Mouse (Mus musculus) gastrocnemius, adult 2 months (tissue): Measurements from ENCODE around the gene Psmb5. TPM values are rescaled to one million over a fixed set of nuclear protein-coding genes. Genes with fewer than 3 reads are reported as not detected.
A peak's percentile ranks its signal among the peaks of the same experiment; 100 is the strongest.

Experiments used
- DNase-seq: peaks from one replicate; pipeline ENCODE4 v3.0.0; 2022
- H3K27ac ChIP-seq: fragments of 200-600 bp; 2 replicates; pipeline ENCODE4 v1.8.1; 2022; ENCODE audit warnings: mild to moderate bottlenecking
- H3K4me3 ChIP-seq: fragments of 200-600 bp; 2 replicates; pipeline ENCODE4 v1.8.1; 2022; ENCODE audit warnings: mild to moderate bottlenecking, moderate library complexity
- CTCF ChIP-seq: fragments of 200-600 bp; IDR thresholded peaks from 2 replicates; pipeline ENCODE4 v1.8.1; 2022; ENCODE audit warnings: antibody characterized with exemption, mild to moderate bottlenecking, moderate library complexity
- intact Hi-C: fragments of 180-260 bp; cut with DNase I; formaldehyde crosslinking; loops from one replicate; pipeline ENCODE4 v1.15.1; 2025
- long read RNA-seq, 2 experiments: library from polyadenylated mRNA; stranded (forward); transcript quantifications; one replicate each; pipeline ENCODE4 v2.0.0; 2021
- total RNA-seq, 2 experiments: library from RNA; stranded (reverse); gene quantifications; 2 replicates each; pipeline ENCODE4 v1.2.3; 2021

The Psmb5 gene
- total RNA-seq: 100 to 1,000 TPM; 161 to 172 TPM
- long read RNA-seq, experiment 1, transcript Psmb5-201 (3 exons, 899 nt): major isoform, 129 of 129 reads
- long read RNA-seq, experiment 1, partial matches to known transcripts: 0 of 129 reads
- long read RNA-seq, experiment 1, other reads (novel, unspliced or antisense): 0 of 129 reads
- long read RNA-seq, experiment 2, transcript Psmb5-201 (3 exons, 899 nt): major isoform, 151 of 157 reads
- long read RNA-seq, experiment 2, partial matches to known transcripts: 5 of 157 reads
- long read RNA-seq, experiment 2, other reads (novel, unspliced or antisense): 0 of 157 reads

DNA sequence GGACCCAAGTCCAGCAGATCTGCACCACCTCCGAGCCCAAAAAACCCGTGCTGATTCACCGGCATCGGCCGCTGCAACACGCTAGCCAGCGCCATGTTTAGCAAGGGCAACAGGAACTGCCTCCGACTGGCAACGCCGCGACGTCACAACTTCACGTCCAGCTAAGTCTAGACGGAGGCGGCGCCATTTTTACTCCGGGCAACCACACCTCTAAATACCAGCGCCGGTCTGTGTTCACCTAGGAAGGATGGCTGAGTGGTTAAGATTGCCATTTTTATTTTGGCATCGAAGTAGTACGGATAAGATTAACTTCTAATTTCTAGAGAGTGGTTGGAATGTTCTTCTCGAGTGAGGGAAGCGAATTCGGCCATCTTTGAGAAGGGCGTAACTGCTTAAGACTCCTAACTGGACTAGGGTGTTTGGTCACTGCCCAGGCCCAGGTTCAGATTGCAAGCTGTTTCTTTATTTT, at the start of gene Psmb5:
TSS of gene Psmb5 (minus strand) at position 126 of the 469 bp plus-strand sequence.
- Histone ChIP-seq H3K27ac (peak within 1 kb of the TSS; percentile 93), H3K4me3 (peak within 1 kb of the TSS; percentile 85)
- intact Hi-C loops: no loop called here
- peak; percentile 92 for DNase-seq
- no peak for TF ChIP-seq CTCF

GRCm38 (mm10) chr14:54664477-54665222, 46.8 kb upstream of the Psmb5 start:
- TF ChIP-seq CTCF: no peak
- intact Hi-C loops: no loop called here
- Histone ChIP-seq H3K27ac (no peak overlapping the region), H3K4me3 (no peak overlapping the region)
- DNase-seq: no peak

GRCm38 (mm10) chr14:54660009-54660408, 42.2 kb upstream of the Psmb5 start:
- peak; percentile 55 for TF ChIP-seq CTCF
- no peak overlapping the region for H3K4me3 ChIP-seq
- no peak for DNase-seq
- intact Hi-C loops: no loop called here
- no peak overlapping the region for H3K27ac ChIP-seq

- intact Hi-C loops: loop anchor here (5.0 kb wide), 1 partner anchor 34 kb away; the partner anchor contains the start of genes 1700123O20Rik and Acin1
- H3K4me3 ChIP-seq: peak overlapping the region; percentile 90
- peak overlapping the region; percentile 87 for H3K27ac ChIP-seq
- TF ChIP-seq CTCF: no peak
- peak; percentile 91 for DNase-seq
These were observed 35.7 kb upstream of the Psmb5 start for GRCm38 (mm10) chr14:54653496-54653895.

GRCm38 (mm10) chr14:54652787-54653186, 35.0 kb upstream of the Psmb5 start:
- intact Hi-C loops: loop anchor here (5.0 kb wide), 1 partner anchor 35 kb away; the partner anchor contains the start of genes 1700123O20Rik and Acin1
- peak overlapping the region; percentile 90 for H3K4me3 ChIP-seq
- peak overlapping the region; percentile 87 for H3K27ac ChIP-seq
- DNase-seq: no peak
- no peak for TF ChIP-seq CTCF

DNA sequence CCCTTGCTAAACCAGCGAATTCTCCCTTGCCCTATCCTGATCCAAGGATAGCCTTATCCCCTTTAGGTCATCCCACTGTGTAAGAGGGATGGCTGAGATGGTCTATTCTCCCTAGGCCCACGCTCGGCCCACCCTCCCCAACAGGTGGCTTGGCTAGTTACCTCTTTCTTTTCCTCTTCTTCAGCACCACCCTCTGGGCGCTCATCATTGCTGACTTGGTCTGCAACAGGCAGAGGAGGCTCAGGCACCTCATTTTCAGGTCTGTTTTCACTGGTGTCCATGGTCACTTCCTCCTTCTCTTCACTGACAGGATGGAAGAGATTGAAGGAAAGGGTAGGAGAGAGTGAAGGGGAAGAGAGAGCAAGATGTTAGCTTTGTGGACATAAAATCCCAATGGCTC, 33.7 kb upstream of the Psmb5 start:
- intact Hi-C loops: loop anchor here (2.0 to 5.0 kb wide), 3 partner anchors 17 to 49 kb away; partner anchors contain the start of genes 1700123O20Rik and Acin1
- no peak for TF ChIP-seq CTCF
- no peak for DNase-seq
- Histone ChIP-seq H3K4me3 (no peak overlapping the region), H3K27ac (peak overlapping the region; percentile 24; the same call in 1 of the 2 replicates)

DNA sequence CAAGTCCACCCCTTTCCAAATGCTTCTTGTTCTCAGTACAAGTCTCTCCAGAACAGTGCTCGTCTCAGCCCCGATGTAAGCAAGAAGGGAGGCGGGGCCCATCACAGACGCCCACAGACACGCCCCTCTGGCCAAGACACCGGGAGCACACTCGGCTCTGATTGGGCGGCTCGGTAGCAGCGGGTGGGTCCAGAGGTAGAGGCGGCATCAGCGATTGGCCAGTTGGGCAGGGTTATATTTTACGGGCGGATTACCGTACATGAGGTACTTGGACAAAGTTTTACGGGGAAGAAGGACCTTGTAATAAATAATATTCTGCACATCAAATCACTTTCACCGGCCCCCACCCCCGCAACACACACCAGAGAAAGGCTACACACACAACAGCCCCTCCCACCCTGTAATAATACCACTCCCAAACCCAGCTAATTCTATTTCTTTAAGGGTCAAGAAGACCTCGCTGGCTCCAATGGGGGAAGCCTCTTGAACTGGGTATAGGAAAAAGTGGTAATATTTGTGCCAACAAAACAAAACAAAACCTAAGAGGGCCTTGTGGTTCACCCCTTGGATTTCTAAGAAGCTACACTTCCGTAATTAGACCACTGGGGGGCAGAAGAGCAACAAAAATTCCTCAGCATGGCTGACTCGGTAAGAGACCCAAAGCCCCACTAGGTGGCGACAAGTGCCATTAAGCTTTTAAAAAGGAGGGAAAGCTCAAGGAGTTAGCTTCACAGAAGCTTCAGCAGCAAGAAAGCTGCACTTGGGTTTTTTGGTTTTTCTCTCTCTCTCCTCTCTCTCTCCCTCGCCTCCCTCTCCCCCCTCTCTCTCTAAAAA, 33.0 kb upstream of the Psmb5 start:
- H3K4me3 ChIP-seq: no peak overlapping the region
- DNase-seq: peak; percentile 87
- TF ChIP-seq CTCF: peak; percentile 96
- no peak overlapping the region for H3K27ac ChIP-seq
- intact Hi-C loops: loop anchor here (2.0 to 5.0 kb wide), 3 partner anchors 18 to 50 kb away; partner anchors contain the start of genes 1700123O20Rik and Acin1

DNA sequence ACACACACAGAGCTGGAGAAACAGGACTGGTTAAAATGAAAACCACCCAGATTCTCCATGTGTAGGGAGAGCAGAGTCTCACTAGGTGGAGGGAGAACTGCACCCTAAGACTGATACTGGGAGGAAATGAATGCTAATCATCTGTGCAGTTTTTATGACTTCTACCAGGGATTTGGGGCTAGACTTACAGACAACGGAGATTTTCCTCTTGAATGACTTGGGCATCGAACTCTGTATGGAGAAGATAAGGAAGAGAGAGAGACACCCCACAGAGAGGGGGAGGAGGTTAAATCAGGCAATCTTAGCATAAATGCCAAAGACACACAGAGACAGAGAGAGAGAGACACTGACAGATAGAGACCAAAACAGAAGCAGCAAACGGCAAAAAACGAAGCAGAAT, 30.1 kb upstream of the Psmb5 start:
- DNase-seq: no peak
- TF ChIP-seq CTCF: no peak
- intact Hi-C loops: loop anchor here (10.0 kb wide), 1 partner anchor 423 kb away; no protein-coding TSS in a partner anchor

GRCm38 (mm10) chr14:54646898-54647636, 29.2 kb upstream of the Psmb5 start:
- peak; percentile 58 for TF ChIP-seq CTCF

More for the DNA sequence above, 30.1 kb upstream of the Psmb5 start:
- no peak overlapping the region for H3K27ac ChIP-seq
- H3K4me3 ChIP-seq: no peak overlapping the region

GRCm38 (mm10) chr14:54646455-54646854, 28.6 kb upstream of the Psmb5 start:
- Histone ChIP-seq H3K27ac (no peak overlapping the region), H3K4me3 (no peak overlapping the region)
- intact Hi-C loops: loop anchor here (10.0 kb wide), 1 partner anchor 422 kb away; no protein-coding TSS in a partner anchor
- TF ChIP-seq CTCF: no peak
- DNase-seq: no peak

More at GRCm38 (mm10) chr14:54646898-54647636, 29.2 kb upstream of the Psmb5 start:
- intact Hi-C loops: loop anchor here (10.0 kb wide), 1 partner anchor 422 kb away; no protein-coding TSS in a partner anchor
- no peak overlapping the region for H3K27ac ChIP-seq
- H3K4me3 ChIP-seq: no peak overlapping the region
- no peak for DNase-seq

- intact Hi-C loops: loop anchor here (5.0 to 10.0 kb wide), 2 partner anchors 62 to 419 kb away; no protein-coding TSS in a partner anchor
- TF ChIP-seq CTCF: no peak
- Histone ChIP-seq H3K27ac (no peak overlapping the region), H3K4me3 (no peak overlapping the region)
- DNase-seq: no peak
These were observed 26.5 kb upstream of the Psmb5 start for GRCm38 (mm10) chr14:54644294-54644693.
